Mouse (Mus musculus): ENCODE measurements around the gene Nrxn2.

DNA sequence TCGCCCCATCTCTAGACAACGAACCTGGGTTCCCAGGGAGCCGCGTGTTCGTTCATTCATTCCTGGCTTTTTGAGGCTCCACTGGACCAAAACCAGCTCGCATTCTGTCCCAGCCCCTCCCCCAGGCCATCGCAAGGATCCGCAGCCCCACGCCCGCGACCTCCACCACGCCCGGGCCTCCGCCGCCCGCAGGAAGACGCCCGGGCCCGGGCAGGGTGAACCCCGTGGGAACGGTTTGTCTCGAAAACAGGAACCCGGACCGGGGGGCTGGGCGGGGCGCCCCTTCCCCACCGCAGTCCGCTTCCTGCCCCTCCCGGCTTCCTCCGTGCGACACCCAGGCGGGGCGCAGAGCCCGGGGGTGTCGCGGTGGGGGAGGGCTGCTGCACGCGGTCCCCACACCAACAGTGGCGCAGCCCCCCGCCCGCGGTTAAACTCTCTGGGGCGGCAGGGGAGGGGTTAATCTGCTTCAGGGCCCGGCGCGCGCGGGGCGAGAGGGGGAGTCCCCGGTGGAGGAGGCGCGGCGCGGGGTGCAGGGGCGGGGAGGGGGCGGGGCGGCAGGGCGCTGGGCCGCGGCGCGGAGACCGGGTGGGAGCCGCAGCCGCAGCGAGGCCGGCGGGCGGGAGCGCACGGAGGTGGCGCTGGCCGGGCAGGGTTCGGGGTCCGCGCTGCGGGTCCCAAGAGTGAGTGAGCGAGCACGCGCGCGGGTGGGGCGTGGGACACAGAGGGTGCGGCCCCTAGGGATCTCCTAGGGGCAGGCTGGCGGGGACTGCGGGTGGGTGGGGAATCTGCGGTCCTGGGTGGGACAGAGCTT lies 19.0 kb upstream of the Nrxn2 start, which contains the start of gene Rasgrp2:
- TF ChIP-seq USF1 (IDR thresholded peaks at IDR 0.05; ENCODE audit: low read depth) = no peak
- TF ChIP-seq CTCF (IDR thresholded peaks at IDR 0.05; ENCODE audit: control insufficient read depth, insufficient read depth, insufficient read length) = no peak
- no peak for TF ChIP-seq MAX (IDR thresholded peaks at IDR 0.05)
- no peak for TF ChIP-seq CEBPB (IDR thresholded peaks at IDR 0.05; ENCODE audit: low read depth)
